Mouse (Mus musculus): ENCODE measurements around the gene Ap2s1.
"Not testable (repeated sequence)": the region's sequence is repeated elsewhere in the genome, so short reads cannot be mapped to it uniquely, and the experiment has no call there.

Gene Ap2s1

GRCm38 (mm10) chr7:16738073-16738696 lies at the start of gene Ap2s1:
Gene Ap2s1, plus strand, starts transcription at chr7:16738410.
- DNase-seq = peak; percentile 100

- no peak for DNase-seq
Observed at GRCm38 (mm10) chr7:16689196-16689595, 49.0 kb upstream of the Ap2s1 start.

GRCm38 (mm10) chr7:16695025-16695424 lies 43.2 kb upstream of the Ap2s1 start:
- DNase-seq = no peak

GRCm38 (mm10) chr7:16699042-16699441 lies 39.2 kb upstream of the Ap2s1 start:
- DNase-seq = no peak

GRCm38 (mm10) chr7:16700583-16700982 lies 37.6 kb upstream of the Ap2s1 start:
- no peak for DNase-seq

GRCm38 (mm10) chr7:16706385-16706784 lies 31.8 kb upstream of the Ap2s1 start:
- no peak for DNase-seq

- no peak for DNase-seq
Observed at GRCm38 (mm10) chr7:16708244-16708643, 30.0 kb upstream of the Ap2s1 start.

- DNase-seq = no peak
Observed at GRCm38 (mm10) chr7:16710604-16711003, 27.6 kb upstream of the Ap2s1 start.

- DNase-seq = no peak
Observed at GRCm38 (mm10) chr7:16712633-16713415, 25.4 kb upstream of the Ap2s1 start.

GRCm38 (mm10) chr7:16716456-16717152 lies 21.6 kb upstream of the Ap2s1 start:
- not testable (repeated sequence) for DNase-seq

- DNase-seq = no peak
Observed at GRCm38 (mm10) chr7:16721629-16722028, 16.6 kb upstream of the Ap2s1 start, which contains the start of gene Ceacam9. Gene Ceacam9, plus strand, starts transcription at chr7:16721929.

- not testable (repeated sequence) for DNase-seq
Observed at GRCm38 (mm10) chr7:16722490-16722889, 15.7 kb upstream of the Ap2s1 start.

GRCm38 (mm10) chr7:16728596-16729348 lies 9.4 kb upstream of the Ap2s1 start:
- no peak for DNase-seq

GRCm38 (mm10) chr7:16729563-16729962 lies 8.6 kb upstream of the Ap2s1 start:
- not testable (repeated sequence) for DNase-seq

- DNase-seq = no peak
Observed at GRCm38 (mm10) chr7:16730791-16731190, 7.4 kb upstream of the Ap2s1 start.

GRCm38 (mm10) chr7:16731893-16732422 lies 6.3 kb upstream of the Ap2s1 start:
- no peak for DNase-seq

- peak; percentile 72 for DNase-seq
Observed at GRCm38 (mm10) chr7:16737606-16738072, 571 bp upstream of the Ap2s1 start.

- peak; percentile 50 for DNase-seq
Observed at GRCm38 (mm10) chr7:16739056-16739604, 920 bp downstream of the Ap2s1 start.

- no peak for DNase-seq
Observed at GRCm38 (mm10) chr7:16745373-16745772, 7.2 kb downstream of the Ap2s1 start.

- peak; percentile 70 for DNase-seq
Observed at GRCm38 (mm10) chr7:16746093-16746492, 7.9 kb downstream of the Ap2s1 start.

GRCm38 (mm10) chr7:16747656-16748055 lies 9.4 kb downstream of the Ap2s1 start:
- DNase-seq = no peak

GRCm38 (mm10) chr7:16752016-16752415 lies 13.8 kb downstream of the Ap2s1 start:
- no peak for DNase-seq
